Mouse (Mus musculus): Measurements from ENCODE around the gene AC124108.1.

GRCm38 (mm10) chr1:132205958-132206357, 14.7 kb downstream of the AC124108.1 start:
- TF ChIP-seq CTCF (conservative IDR thresholded peaks at IDR 0.05; ENCODE audit: insufficient read depth, insufficient read length, low read depth, low read length) (no peak), POLR2A (IDR thresholded peaks at IDR 0.05; ENCODE audit: low read depth, low read length) (no peak)

Measured in kidney, adult 2 months (tissue).